Mouse (Mus musculus) neural tube, embryonic 14.5 days (tissue): Measurements from ENCODE around the gene Rell1. TPM values are rescaled to one million over a fixed set of nuclear protein-coding genes. Genes with fewer than 3 reads are reported as not detected.
A peak's percentile ranks its signal among the peaks of the same experiment; 100 is the strongest.

Experiments used
- ATAC-seq: fragments of 200-750 bp; cut with Nextera tagmentation; 2 replicates; pipeline ENCODE4 v1.8.0; 2017; ENCODE audit warnings: low read depth, mild to moderate bottlenecking, moderate TSS enrichment, moderate library complexity
- H3K27ac ChIP-seq: fragments of 300-500 bp; sonication (generic); 2 replicates; pipeline ENCODE4 v1.5.1; 2014; ENCODE audit warnings: low read depth, mild to moderate bottlenecking, control low read depth, low read length, moderate library complexity, mixed read lengths
- H3K27me3 ChIP-seq: fragments of 300-500 bp; sonication (generic); 2 replicates; pipeline ENCODE4 v1.6.1; 2014; ENCODE audit warnings: low read length; ENCODE audit not compliant: control insufficient read depth, insufficient read depth
- H3K36me3 ChIP-seq: fragments of 300-500 bp; sonication (generic); 2 replicates; pipeline ENCODE4 v1.6.1; 2014; ENCODE audit warnings: low read length, mixed read lengths; ENCODE audit not compliant: control insufficient read depth, insufficient read depth
- H3K4me1 ChIP-seq: fragments of 300-500 bp; sonication (generic); 2 replicates; pipeline ENCODE4 v1.6.1; 2014; ENCODE audit warnings: low read length; ENCODE audit not compliant: control insufficient read depth, insufficient read depth
- H3K4me2 ChIP-seq: fragments of 300-500 bp; sonication (generic); 2 replicates; pipeline ENCODE4 v1.6.1; 2014; ENCODE audit warnings: mild to moderate bottlenecking, low read depth, low read length, control low read depth
- H3K4me3 ChIP-seq: fragments of 300-500 bp; sonication (generic); 2 replicates; pipeline ENCODE4 v1.5.1; 2014; ENCODE audit warnings: low read depth, low read length, control low read depth, mixed read lengths
- H3K9ac ChIP-seq: fragments of 300-500 bp; sonication (generic); replicated peaks from 2 replicates; pipeline ENCODE4 v1.6.1; 2014; ENCODE audit warnings: low read depth, mild to moderate bottlenecking, control low read depth, low read length, mixed read lengths
- H3K9me3 ChIP-seq: fragments of 300-500 bp; sonication (generic); 2 replicates; pipeline ENCODE4 v1.6.1; 2016; ENCODE audit warnings: low read length; ENCODE audit not compliant: control insufficient read depth
- WGBS: fragments of 180-500 bp; shearing (Covaris S2); extraction: QIAGEN DNeasy Blood & Tissue Kit; methylation state at CpG from one replicate; pipeline ENCODE4 v1.1.7; 2014; 5-methylcytosine and 5-hydroxymethylcytosine counted together
- polyA plus RNA-seq: library from polyadenylated mRNA; unstranded; fragments of >200 nt; fragmentation: Nextera tagmentation; extraction: Ambion mirVana; gene quantifications from 2 replicates; pipeline ENCODE4 v1.2.1, GENCODE M21; 2014

Rell1 gene
- polyA plus RNA-seq, 1 experiment from 2014 or later, result 4.7 TPM

- Histone ChIP-seq H3K36me3 (no peaks in the 10 kb centered on the region), H3K4me3 (no peak overlapping the region), H3K4me2 (no peak overlapping the region), H3K27ac (no peak overlapping the region), H3K9me3 (no peaks in the 10 kb centered on the region), H3K9ac (no peak overlapping the region), H3K4me1 (no peaks in the 10 kb centered on the region), H3K27me3 (no peaks in the 10 kb centered on the region)
- ATAC-seq, result no peak
- WGBS, result 76% methylated on average over 4 of the region's 4 CpGs
These were observed 77.5 kb downstream of the Rell1 start for GRCm38 (mm10) chr5:63891241-63891640.

GRCm38 (mm10) chr5:63887111-63887510, 81.6 kb downstream of the Rell1 start:
- no peaks in the 10 kb centered on the region for H3K36me3 ChIP-seq
- no peak overlapping the region for H3K9ac ChIP-seq
- H3K4me2 ChIP-seq, result no peak overlapping the region
- no peaks in the 10 kb centered on the region for H3K27me3 ChIP-seq
- no peak overlapping the region for H3K4me3 ChIP-seq
- WGBS, result 98% methylated on average over 4 of the region's 4 CpGs
- H3K4me1 ChIP-seq, result no peaks in the 10 kb centered on the region
- no peak for ATAC-seq
- no peaks in the 10 kb centered on the region for H3K9me3 ChIP-seq
- H3K27ac ChIP-seq, result no peak overlapping the region

DNA sequence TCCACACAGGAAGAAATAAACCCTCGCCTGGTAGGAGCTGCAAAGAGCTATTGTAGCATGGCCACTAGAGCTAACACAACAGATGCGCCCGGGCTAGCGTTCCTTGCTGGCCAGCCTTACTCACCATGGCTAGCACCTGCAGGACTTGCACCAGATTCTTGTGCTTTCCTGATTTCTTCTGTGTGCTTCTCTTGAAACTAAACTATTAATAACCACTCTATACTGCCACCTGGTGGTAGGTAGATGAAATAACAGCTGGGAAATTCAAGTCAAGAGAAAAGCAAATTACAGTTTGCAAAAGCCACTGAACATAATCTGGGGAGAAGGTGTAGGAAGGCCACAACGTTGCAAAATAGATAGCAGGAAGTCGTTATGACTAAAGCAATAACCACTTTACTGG, 82.0 kb downstream of the Rell1 start:
- peak; percentile 63; the same call in 1 of the 2 replicates for ATAC-seq
- no peaks in the 10 kb centered on the region for H3K9me3 ChIP-seq
- no peak overlapping the region for H3K4me3 ChIP-seq

GRCm38 (mm10) chr5:63886292-63886691, 82.4 kb downstream of the Rell1 start:
- no peak overlapping the region for H3K4me3 ChIP-seq
- 0 out of 2 replicates have a peak, but pooled peaks have one; percentile 9 for ATAC-seq
- no peak overlapping the region for H3K4me2 ChIP-seq
- WGBS, result 83% methylated on average over 5 of the region's 5 CpGs
- no peak overlapping the region for H3K27ac ChIP-seq
- H3K9me3 ChIP-seq, result no peaks in the 10 kb centered on the region
- H3K27me3 ChIP-seq, result no peaks in the 10 kb centered on the region
- no peak overlapping the region for H3K9ac ChIP-seq
- no peaks in the 10 kb centered on the region for H3K36me3 ChIP-seq
- H3K4me1 ChIP-seq, result no peaks in the 10 kb centered on the region

More for the DNA sequence above, 82.0 kb downstream of the Rell1 start:
- Histone ChIP-seq H3K36me3 (no peaks in the 10 kb centered on the region), H3K4me2 (no peak overlapping the region), H3K27me3 (no peaks in the 10 kb centered on the region), H3K4me1 (no peaks in the 10 kb centered on the region), H3K27ac (no peak overlapping the region), H3K9ac (no peak overlapping the region)
- 42% methylated on average over 6 of the region's 6 CpGs for WGBS

- Histone ChIP-seq H3K9me3 (no peaks in the 10 kb centered on the region), H3K27me3 (no peaks in the 10 kb centered on the region), H3K27ac (no peak overlapping the region), H3K4me3 (no peak overlapping the region), H3K9ac (no peak overlapping the region), H3K4me1 (no peaks in the 10 kb centered on the region), H3K4me2 (no peak overlapping the region), H3K36me3 (no peaks in the 10 kb centered on the region)
- WGBS, result 77% methylated on average over 10 of the region's 10 CpGs
- ATAC-seq, result no peak
These were observed 89.7 kb downstream of the Rell1 start for GRCm38 (mm10) chr5:63879026-63879425.

GRCm38 (mm10) chr5:63876081-63876480, 92.6 kb downstream of the Rell1 start:
- Histone ChIP-seq H3K9me3 (no peaks in the 10 kb centered on the region), H3K36me3 (no peaks in the 10 kb centered on the region), H3K4me2 (no peak overlapping the region), H3K4me1 (no peaks in the 10 kb centered on the region), H3K9ac (no peak overlapping the region), H3K4me3 (no peak overlapping the region), H3K27ac (no peak overlapping the region), H3K27me3 (no peaks in the 10 kb centered on the region)
- no peak for ATAC-seq
- WGBS, result 84% methylated on average over 4 of the region's 4 CpGs

DNA sequence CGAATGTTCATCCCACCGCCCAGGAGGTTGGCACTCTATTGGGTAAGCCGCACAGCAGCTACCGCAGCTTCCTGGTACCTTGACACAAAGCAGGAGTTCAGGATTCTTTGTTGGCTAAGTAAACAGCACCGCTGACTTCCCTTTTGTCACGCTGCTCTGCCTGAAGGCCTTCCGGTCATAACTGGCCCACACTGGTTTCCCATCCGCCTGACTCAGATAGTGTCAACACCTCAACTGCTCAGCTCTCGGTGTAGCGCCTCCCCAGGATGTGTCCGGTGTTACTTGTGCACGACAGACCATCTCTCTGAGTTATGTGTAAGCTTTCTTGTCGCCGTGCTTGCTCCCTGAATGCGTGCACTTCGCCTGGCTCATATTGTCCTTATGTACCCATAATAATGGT, 93.8 kb downstream of the Rell1 start:
- Histone ChIP-seq H3K4me3 (no peak overlapping the region), H3K27me3 (no peaks in the 10 kb centered on the region), H3K4me1 (no peaks in the 10 kb centered on the region), H3K4me2 (no peak overlapping the region), H3K36me3 (no peaks in the 10 kb centered on the region), H3K9me3 (no peaks in the 10 kb centered on the region), H3K27ac (no peak overlapping the region), H3K9ac (no peak overlapping the region)
- ATAC-seq, result no peak
- WGBS, result 66% methylated on average over 16 of the region's 16 CpGs

GRCm38 (mm10) chr5:63872176-63872932, 96.3 kb downstream of the Rell1 start:
- WGBS, result 32% methylated on average over 17 of the region's 17 CpGs
- Histone ChIP-seq H3K27me3 (no peaks in the 10 kb centered on the region), H3K9ac (0 out of 2 replicates have a peak overlapping the region, but pooled peaks have one; percentile 2), H3K9me3 (no peaks in the 10 kb centered on the region), H3K4me3 (no peak overlapping the region), H3K36me3 (no peaks in the 10 kb centered on the region), H3K4me1 (no peaks in the 10 kb centered on the region), H3K27ac (no peak overlapping the region), H3K4me2 (no peak overlapping the region)
- ATAC-seq, result peak; percentile 61

- Histone ChIP-seq H3K27me3 (no peaks in the 10 kb centered on the region), H3K4me3 (no peak overlapping the region), H3K9me3 (no peaks in the 10 kb centered on the region), H3K36me3 (no peaks in the 10 kb centered on the region), H3K4me1 (no peaks in the 10 kb centered on the region), H3K4me2 (no peak overlapping the region), H3K27ac (no peak overlapping the region), H3K9ac (no peak overlapping the region)
- ATAC-seq, result no peak
- 33% methylated on average over 3 of the region's 3 CpGs for WGBS
These were observed 101.3 kb downstream of the Rell1 start for GRCm38 (mm10) chr5:63867421-63867820.
